Mouse (Mus musculus) adrenal gland, postnatal 10 days (tissue): ENCODE measurements around the gene Abcb4. TPM values are rescaled to one million over a fixed set of nuclear protein-coding genes. Genes with fewer than 3 reads are reported as not detected.
"Not testable (repeated sequence)": the region's sequence is repeated elsewhere in the genome, so short reads cannot be mapped to it uniquely, and the experiment has no call there.

Source experiments
- DNase-seq: peaks from one replicate; pipeline ENCODE4 v3.0.0; 2021; ENCODE audit warnings: mixed read lengths
- long read RNA-seq, 2 experiments: library from polyadenylated mRNA; stranded (forward); transcript quantifications; one replicate each; pipeline ENCODE4 v2.0.0; 2021
- total RNA-seq, 2 experiments: library from RNA; stranded (reverse); gene quantifications; 2 replicates each; pipeline ENCODE4 v1.2.3; 2021

Abcb4 gene
- 10 to 100 TPM; 13.4 to 23.1 TPM for total RNA-seq
- long read RNA-seq, experiment 1, full-length matches to known transcripts, result 6 of 27 reads
- long read RNA-seq, experiment 1, partial matches to known transcripts, result 14 of 27 reads
- long read RNA-seq, experiment 1, other reads (novel, unspliced or antisense), result 7 of 27 reads
- long read RNA-seq, experiment 2, full-length matches to known transcripts, result 1 of 4 reads
- long read RNA-seq, experiment 2, partial matches to known transcripts, result 1 of 4 reads
- long read RNA-seq, experiment 2, other reads (novel, unspliced or antisense), result 2 of 4 reads

DNA sequence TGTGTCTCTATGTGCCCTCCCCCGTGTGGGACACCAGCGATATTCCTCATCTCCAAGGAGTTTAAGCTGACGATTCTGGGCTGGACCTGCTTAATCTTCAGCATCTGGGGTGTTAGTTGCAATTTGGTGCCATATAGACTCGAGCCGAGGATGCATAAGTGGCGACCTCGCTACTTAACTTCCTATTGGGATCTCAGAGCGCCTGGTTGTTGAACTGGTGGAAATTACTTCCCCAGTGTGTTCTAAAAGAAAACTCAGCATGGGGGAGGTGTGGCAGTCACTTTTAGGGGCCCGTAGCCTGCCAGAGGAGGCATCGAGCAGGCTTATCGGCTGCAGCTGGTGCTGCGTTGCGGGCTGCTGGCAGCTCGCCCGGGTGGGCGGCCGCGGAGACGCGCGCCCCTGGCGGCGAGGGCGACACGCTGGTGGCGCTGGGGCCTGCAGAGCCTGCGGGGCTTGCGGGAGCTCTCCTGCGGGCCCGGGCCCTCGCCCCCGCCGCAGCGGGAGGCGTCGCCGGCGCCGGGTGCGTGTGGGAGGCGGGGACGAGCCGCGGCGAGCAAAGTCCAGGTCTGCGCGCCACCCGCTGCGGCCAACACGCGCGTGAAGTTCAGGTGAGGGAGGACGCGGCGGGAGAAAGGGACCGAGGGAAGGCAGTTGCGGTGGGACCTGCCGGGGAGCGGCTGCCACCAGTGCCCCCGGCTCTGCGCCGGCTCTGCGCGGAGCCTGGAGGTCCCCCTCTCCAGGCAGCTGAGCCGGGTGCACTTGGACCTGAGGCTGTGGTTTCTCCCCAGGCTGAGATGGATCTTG, at the start of gene Abcb4:
Gene Abcb4, plus strand, starts transcription at position 418 of the 804 bp plus-strand sequence.
- peak; percentile 78 for DNase-seq

DNA sequence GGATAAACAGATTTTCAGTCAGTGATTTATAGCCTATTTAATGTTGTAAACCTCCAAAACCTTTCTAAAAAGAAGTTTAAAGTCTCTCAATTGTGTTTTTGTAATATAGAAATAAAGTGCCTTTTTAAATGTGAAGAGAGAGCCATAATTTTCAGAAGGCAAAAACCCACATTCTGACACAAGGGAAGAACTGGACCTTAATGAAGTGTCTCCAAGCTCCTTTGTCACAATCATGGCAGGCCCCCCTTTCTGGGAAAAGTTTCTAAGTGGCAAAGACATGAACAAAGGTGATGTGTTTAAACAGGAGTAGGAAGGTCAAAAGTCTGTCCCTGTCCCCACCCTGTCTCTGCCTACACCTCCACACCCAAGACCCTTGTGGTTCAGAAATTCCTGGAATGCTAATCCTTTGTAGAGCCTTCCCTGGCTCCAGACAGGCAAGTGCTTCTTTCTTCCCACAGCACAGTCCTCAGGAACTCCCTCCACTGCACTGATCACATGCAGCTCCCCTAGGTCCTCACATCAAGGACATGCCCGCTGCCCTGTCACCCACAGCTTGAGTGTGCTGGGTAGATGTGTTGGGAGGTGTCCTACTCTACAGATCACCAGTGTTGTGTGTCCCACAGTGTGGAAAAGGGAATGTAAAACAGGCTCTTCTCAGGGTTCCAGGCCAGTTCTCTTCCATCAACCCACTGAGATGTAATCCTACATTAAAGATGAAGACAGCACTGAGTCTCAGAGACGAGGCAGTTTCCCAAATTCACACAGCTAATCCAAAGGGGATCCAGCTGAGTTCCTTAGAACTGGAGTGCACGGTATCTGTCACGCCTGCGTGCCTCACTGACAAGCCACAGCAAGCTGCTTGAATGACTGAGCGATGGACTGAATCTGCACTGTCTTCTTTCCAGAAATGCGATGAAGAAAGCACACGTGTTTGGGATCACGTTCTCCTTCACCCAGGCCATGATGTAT, 44.6 kb upstream of the Abcb4 start:
- DNase-seq, result not testable (repeated sequence)

DNA sequence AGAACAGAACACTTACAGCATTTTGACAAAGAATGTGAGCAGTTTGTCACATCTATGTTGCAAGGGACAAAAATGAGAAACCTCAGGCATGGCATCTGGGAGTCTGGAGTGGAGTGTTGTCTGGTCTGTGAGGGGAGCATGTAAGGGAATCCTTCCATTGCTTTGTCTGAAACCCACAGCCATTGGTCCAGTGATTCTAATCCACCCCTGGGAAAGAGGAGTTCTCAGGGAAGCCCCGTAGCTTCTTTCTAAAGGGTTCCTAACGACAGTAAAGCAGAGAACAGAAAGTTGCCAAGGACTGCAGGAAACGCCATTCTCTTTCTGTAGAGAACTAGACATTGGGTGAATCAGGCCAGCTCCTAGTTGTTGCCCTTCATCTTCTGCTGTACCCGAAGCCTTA, 42.7 kb upstream of the Abcb4 start:
- DNase-seq, result no peak

DNA sequence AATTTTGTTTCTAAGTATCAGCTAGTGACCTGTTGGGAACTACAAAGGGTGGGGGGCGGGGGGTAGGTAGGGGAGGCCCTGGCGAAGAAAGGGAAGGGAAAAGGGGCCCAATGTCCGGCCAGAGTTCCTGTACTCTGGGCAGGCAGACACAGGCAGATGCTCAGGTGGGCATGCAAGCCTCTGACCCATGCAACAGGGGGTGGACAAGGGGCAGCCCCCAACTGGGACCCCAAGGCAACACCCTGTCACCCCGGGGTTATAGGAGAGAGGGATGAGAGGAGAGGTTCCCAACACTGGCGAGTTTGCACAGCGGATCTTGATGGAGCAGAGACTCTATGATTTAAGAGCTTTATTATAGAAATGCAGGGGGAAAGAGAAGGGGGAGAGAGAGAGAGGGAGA, 36.3 kb upstream of the Abcb4 start:
- no peak for DNase-seq

DNA sequence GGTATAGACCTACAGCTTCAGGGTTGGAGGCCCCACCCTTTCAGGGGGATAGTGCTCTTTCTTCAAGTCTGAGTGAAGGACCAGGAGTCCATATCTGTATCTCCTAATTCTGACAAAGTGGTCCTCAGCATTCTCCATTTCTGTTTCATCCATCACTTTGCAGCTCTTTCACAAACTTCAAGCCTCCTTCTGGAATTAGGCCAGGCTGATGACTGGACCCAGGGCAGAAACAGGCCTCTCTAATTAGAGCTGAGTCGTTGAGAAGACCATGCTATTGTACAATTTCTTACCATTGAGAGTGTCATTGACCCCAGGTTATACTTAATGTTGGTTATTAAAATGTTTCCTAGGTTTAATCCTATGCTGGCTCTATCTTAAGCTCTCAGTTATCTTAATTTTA, 31.7 kb upstream of the Abcb4 start:
- DNase-seq, result no peak

DNA sequence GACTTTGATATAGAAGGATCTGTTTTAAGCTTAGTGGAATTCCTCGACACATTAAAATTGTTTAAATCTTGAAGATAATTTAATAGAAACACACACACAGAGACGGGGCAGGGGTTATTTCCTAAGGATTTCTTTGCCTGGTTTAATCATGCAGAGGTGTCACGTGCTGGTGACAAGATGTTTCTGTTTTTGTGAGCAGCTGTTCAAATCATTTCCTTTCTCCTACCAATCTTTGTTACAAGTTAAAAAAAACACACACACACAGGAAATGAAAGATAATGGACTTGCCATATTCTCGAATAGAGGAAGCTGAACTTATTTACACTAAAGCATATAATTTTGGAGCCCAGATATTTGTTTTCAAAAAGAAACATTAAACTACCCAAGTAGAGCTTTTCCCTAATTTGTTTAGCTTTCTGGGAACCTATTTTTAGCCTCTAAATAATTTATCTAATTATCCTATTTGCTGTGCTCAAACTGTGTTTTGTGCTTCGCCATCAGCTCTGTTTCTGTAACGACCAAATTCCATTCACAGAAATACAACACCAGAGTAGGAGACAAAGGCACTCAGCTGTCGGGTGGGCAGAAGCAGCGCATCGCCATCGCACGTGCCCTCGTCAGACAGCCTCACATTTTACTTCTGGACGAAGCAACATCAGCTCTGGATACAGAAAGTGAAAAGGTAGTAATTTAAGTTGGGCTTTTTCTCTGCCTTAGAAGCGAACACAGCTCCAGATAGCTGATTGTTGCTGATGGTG, 29.8 kb upstream of the Abcb4 start:
- DNase-seq, result no peak

DNA sequence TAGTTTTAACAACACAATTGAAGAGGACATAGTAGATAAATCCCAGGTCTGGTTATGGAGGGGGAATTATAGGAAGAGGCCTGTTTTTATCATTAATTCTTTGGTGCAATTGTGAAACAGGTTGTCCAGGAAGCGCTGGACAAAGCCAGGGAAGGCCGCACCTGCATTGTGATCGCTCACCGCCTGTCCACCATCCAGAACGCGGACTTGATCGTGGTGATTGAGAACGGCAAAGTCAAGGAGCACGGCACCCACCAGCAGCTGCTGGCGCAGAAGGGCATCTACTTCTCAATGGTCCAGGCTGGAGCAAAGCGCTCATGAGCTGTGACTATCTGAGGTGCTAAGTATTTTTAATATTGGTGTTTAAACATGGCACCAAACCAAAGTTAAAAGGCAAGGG, 27.9 kb upstream of the Abcb4 start:
- not testable (repeated sequence) for DNase-seq

DNA sequence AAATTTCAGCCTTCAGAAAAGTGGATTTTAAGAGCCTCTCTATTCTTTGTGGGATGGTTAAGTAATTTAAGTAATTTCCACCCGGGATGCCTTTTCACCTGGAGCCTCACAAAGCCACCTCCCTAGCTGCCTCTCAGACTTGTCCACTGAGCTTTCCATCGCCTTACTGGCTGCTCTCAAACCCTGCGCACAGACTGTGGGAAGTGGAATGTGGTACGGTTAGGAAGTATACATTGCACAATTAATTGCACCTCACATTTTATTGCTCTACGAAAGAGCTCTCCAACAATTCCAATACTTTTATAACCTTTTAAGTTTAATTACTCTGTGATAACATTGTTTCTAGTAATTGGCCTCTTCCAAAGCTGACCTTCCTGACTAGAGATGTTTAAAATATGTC, 27.2 kb upstream of the Abcb4 start:
- no peak for DNase-seq

DNA sequence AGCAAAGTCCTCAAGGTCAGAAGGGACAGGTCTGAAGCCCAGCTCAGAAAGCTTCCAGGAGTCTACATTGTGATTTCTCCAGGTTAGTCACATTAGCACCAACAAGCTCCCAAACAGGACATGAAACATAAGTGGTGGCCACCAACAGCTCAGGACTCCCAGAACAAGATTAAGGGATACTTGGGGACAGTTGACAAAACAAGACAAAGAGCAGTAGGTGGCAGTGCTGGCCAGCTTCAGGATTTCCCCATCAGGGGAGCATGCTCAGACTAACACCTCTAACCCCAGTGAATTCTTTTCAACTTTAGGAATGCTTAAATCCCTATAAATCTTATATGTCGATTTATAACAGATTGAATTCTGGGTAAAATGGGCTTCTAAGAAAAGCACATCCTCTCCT, 25.5 kb upstream of the Abcb4 start:
- DNase-seq, result peak; percentile 52

DNA sequence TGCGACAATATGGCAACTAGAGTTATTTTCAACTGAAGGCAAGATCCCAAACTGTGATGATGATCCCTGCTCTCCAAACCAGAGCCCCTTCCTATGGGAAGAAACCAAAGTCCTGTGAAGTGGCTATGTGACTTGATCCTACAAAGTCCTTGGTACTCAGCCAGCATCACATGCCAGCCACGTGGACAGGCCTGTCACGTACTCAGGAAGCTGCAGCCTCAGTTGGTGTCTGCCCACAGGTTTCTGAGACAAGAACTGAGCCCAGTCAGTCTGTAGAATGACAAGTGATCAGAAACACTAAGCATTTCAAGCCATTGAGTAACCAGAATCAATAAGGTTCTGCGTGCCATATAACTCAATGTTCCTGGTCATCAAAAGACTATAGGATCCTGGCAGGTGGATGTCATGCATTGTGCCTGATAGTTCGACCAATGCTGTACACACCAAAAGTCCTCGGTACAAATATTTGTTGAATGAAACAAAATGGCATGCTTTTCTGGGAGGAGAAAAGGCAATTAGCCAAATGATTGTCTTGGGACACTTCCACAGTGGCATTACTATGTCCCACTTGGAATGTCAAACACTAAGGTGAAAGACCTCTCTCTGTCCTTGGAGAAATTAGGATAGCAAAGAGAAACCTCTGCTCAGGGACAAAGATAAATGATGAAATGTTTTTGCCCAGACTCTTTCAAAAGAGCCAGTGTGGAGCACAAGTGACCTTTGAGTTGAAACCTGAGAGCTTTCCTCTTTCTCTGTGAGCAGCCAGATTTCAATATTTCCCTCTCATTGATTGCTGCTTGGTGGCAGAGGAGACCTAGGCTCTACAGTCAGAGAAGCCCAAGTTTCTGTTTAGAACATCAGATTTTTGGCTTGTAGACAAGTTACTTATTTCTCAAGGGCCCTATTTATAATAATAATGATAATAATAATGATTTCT, 20.3 kb upstream of the Abcb4 start:
- peak; percentile 19 for DNase-seq

DNA sequence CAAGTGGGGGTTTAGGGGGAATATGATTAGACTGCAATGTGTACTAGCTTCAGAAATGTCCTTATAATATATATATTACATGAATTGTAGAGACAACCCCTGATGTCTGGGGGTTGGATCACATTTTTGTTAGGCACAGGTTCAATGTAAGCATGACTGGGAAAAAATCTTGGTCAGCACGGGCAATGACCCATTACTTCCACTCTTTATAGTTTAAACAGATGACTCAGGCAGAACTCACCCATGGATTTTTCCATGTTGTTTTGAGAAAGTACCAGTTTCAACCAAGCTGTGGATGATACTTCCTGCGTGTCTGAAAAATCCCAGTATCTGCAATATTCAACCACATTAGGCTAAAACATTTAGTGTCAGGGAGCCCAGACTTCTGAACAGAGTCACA, 16.4 kb upstream of the Abcb4 start:
- DNase-seq, result no peak

DNA sequence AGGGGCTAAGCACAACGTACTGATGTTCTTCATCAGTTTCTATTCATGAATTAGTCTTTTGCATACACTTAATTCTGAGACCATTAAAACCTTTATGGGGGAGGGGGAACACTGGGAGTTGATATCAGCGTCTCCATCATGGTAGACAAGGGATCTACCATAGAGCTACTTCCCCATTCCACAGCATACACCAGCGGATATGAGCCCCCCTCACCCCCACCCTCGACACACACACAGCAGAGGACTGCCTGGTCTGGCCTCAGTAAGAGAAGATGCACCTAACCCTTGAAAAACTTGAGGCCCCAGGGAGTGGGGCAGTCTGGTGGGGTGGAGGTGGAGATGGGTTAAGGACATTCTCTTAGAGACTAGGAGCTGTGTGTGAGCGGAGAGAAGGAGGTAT, 15.7 kb upstream of the Abcb4 start:
- DNase-seq, result no peak

DNA sequence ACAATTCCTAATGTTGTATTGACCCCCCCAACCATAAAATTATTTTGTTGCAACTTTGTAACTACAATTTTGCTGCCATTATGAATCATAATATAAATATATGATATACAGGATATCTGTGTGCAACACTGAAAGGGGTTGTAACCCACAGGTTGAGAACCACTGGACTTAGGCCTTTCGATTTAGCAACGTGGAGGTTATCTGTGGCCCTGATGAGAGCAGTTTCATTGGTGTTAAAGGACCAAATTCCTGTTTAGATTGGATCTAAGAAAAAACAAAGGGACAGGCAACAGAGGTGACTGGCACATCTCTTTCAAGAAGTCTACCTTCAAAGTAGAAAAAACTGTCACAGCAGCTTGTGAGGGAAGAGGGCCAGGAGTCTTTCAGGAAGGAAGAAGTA, 7.7 kb upstream of the Abcb4 start:
- DNase-seq, result no peak

DNA sequence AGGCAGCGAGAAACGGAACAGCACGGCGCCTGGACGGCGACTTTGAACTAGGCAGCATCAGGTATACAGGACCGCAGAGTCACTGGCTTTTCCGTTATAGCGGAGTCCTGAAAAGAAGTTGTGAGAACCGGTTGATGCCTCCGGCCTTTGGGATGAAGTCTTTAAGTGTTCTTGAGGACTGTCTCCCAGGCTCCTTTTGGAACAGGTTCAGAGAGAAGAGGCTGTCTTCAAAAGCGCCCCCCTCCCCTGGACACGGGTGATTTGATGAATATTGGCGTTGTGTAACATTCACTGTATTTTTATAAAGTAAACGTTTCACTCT, 548 bp downstream of the Abcb4 start:
- no peak for DNase-seq

DNA sequence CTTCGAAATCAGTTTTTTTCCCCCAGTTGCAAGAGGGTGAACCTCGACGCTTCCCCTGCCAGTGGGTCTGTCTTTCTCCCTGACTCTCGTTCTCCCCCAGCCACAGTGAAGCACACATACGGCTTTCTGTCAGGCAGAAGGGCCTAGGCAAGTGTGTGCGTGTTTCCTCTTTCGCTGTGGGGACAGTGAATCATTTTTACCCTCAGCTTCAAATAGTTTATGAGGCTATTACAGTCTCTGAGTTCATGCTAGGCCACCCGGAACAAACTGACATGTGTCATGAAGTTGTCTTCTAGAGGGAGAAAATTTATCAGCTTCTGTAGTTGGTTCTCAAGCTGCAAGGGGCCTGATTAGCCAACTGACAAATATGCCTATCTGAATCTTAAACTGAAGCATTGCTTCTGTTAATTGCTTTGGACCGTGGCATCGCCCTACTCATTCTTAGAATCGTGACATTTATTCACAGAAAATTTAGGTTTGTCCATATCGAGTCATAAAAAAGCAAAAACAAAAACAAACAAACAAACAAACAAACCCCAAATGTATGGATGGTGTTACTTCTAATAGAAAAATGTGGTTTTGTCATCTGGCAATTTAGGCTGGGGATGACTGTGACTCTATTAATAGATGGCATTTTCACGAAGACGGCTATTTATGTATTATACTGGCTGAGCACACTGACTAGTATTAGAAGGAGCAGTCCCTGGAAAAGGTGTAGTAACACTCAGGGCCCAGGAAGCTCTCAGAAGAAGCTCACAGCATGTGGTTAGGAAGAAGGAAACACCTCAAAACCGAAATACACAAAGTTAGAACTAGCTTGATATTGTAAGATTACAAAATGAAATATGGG, 1.3 kb downstream of the Abcb4 start:
- DNase-seq, result no peak

DNA sequence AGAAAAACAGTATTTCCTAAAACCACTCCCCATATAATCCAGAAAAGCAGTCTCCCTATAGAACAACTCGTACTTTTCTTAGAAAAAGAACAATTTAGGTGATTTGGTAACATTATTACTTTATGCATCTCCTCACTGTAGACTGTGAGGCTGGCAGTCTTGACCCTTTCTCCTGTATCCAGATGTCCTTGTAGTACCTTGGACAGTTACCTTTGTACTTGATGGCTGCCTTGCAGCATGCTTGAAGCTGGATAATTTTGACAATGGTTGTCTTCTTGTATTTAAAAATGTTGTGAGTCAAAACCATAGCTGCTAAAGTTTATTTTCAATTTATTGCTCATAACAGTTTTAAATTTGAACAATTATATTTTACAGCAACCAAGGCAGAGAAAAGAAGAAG, 2.7 kb downstream of the Abcb4 start:
- no peak for DNase-seq

DNA sequence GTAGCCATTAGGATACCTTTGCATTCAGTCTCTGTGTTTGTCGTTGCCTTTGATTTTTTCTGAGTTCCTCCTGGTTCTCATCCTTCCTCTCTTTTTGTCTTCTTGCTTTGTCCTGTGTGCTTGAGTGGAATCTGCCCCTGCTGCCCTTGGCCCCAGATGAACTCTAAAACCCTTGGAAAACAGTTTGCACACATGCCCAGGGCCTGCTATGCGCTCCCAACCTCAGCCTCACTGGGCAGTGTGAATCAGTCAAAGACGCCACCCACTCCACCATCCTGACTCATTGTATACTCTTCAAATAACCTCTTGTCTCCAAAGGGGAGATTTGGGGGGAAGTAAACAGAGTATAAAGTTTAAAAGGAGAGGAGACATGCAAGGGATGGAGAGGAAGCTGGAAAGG, 4.7 kb downstream of the Abcb4 start:
- no peak for DNase-seq

DNA sequence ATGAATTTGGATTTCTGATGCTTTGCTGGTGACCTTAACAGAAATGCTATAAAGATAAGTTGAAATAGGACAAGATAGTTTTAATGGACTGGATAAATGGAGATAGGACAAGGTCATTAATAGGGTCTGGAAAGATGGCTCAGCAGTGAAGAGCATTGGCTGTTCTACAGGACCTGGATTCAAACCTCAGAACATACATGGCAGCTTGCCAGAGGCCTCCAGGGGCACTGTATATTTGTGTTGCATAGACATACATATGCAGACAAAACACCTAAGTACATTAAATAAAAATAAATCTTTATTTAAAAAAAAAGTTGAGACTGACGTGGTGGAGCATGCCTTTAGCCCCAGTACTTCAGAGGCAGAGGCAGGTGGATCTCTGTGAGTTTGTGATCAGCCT, 7.5 kb downstream of the Abcb4 start:
- no peak for DNase-seq

DNA sequence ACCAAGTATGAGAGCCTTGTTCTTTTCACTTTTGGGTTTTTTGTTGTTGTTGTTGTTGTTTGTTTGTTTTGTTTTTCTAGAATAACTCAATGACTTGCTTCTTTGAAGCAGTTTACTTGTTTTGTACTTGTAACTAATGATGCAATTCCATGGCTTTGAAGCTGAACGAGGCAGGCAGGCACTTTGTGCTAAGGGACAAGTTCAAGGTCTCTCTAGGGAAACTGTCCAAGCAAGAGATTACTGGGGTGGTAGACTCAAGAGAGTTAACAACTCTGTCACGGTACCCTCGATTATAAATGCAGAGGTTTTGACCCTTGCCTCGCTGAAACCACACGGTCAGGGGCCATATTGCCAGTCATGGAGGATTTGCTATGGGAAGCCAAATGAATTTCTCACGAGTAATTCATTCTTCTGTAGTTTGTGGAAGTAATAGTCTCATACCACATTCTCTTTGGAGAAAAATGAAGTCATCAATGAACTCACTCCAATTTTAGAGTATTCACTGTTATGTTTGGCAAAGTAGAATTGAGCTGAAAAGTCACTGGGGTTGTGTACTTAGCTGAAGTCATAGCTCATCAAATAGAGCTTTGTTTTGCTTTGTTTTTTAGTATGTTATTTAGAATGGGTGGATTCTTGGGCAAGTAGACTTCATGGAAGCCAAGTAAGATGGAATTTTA, 8.8 kb downstream of the Abcb4 start:
- DNase-seq, result no peak
